In genomic region chr10:46741098-46741497, GRCm38 (mm10) we compare ENCODE assay signal across 21 mouse cellular contexts.
A peak's percentile ranks its signal among the peaks of the same experiment; 100 is the strongest.
DNase-seq lines count a peak whose midpoint lies in the region; ATAC-seq and TF ChIP-seq lines count a peak whose summit lies in the region.
"Had no signal": no experiment of that assay in that cellular context is flagged by ENCODE, and none has a peak within 500 bp of the region (broad histone marks: within the 10 kb centered on the region; RNA-seq: fewer than 3 reads in every experiment).

No protein-coding gene starts in this region.

- no peak for TF ChIP-seq CTCF in ES-Bruce4 (IDR thresholded peaks at IDR 0.05; ENCODE audit: low read depth, low read length)

- H3K4me3 ChIP-seq in ES-Bruce4 (ENCODE audit: low read depth, low read length) (no peak overlapping the region), ES-E14 (ENCODE audit: insufficient read depth in 1 of 2, low read depth in 1 of 2, low read length in 2 of 2, poor library complexity in 1 of 2, severe bottlenecking in 1 of 2) (no peak overlapping the region)
- H3K4me3 ChIP-seq in neural tube, embryonic 15.5 days (replicated peaks): no peak overlapping the region
- no peak overlapping the region for H3K4me3 ChIP-seq in hindbrain, embryonic 10.5 days
- H3K4me3 ChIP-seq: embryonic facial prominence, embryonic 10.5 days; embryonic facial prominence, embryonic 12.5 days; forebrain, embryonic 13.5 days; forebrain, embryonic 15.5 days had no signal

- WGBS in neural tube, embryonic 15.5 days: 91% methylated on average over 3 of the region's 3 CpGs
- 79% methylated on average over 3 of the region's 3 CpGs for WGBS in hindbrain, embryonic 10.5 days

- H3K27ac ChIP-seq in ES-Bruce4 (ENCODE audit: insufficient read depth, low read length): no peak overlapping the region; the same call in 1 of the 2 replicates
- H3K27ac ChIP-seq in ES-E14 (ENCODE audit: insufficient read depth, low read depth, low read length, poor library complexity, severe bottlenecking): peak overlapping the region; percentile 88
- no peak overlapping the region for H3K27ac ChIP-seq in neural tube, embryonic 15.5 days (replicated peaks)
- H3K27ac ChIP-seq in hindbrain, embryonic 10.5 days: no peak overlapping the region
- H3K27ac ChIP-seq: embryonic facial prominence, embryonic 10.5 days; embryonic facial prominence, embryonic 12.5 days; forebrain, embryonic 13.5 days; forebrain, embryonic 15.5 days had no signal

- H3K27me3 ChIP-seq in ES-Bruce4 (ENCODE audit: control insufficient read depth, insufficient read depth, low read length, poor library complexity, severe bottlenecking): no peaks in the 10 kb centered on the region
- H3K27me3 ChIP-seq in neural tube, embryonic 15.5 days (replicated peaks): no peaks in the 10 kb centered on the region
- no peaks in the 10 kb centered on the region for H3K27me3 ChIP-seq in hindbrain, embryonic 10.5 days (ENCODE audit: insufficient read depth, poor library complexity, severe bottlenecking)
- H3K27me3 ChIP-seq: CH12.LX; embryonic facial prominence, embryonic 12.5 days; forebrain, embryonic 13.5 days; forebrain, embryonic 15.5 days had no signal

- no peak overlapping the region for H3K4me2 ChIP-seq in neural tube, embryonic 15.5 days
- H3K4me2 ChIP-seq: embryonic facial prominence, embryonic 12.5 days; forebrain, embryonic 13.5 days; forebrain, embryonic 15.5 days had no signal

- DNase-seq in ES-E14 (ENCODE audit: low read depth, low spot score) (peak; percentile 43), ZHBTc4 (ENCODE audit: low read depth, low spot score) (peak; percentile 79)
- no peak for DNase-seq in hindbrain, embryonic 10.5 days (ENCODE audit: low spot score)
- DNase-seq: adrenal gland, adult 2 months; adrenal gland, postnatal 10 days; adrenal gland, postnatal 36 days; B cell, adult 2 months; cerebellum, adult 11-12 months; cerebellum, adult 2 months; cerebellum, adult 9-10 months; cerebellum, postnatal 10 days; cerebellum, postnatal 25 days; forebrain, postnatal 0 days had no signal

- in situ Hi-C loops in ES-E14 (cut with MboI; ENCODE audit: low sequenced_read_pairs in 2 of 2, unreplicated experiment in 2 of 2): no loop called here

- H3K9me3 ChIP-seq in ES-Bruce4 (replicated peaks; ENCODE audit: control insufficient read depth, insufficient read depth, low read length, poor library complexity, severe bottlenecking) (0 out of 2 replicates have a peak, but pooled peaks cover 2% of the 10 kb centered on the region), ES-E14 (ENCODE audit: control insufficient read depth, insufficient read depth, low read depth, low read length) (no peaks in the 10 kb centered on the region)
- H3K9me3 ChIP-seq in neural tube, embryonic 15.5 days (replicated peaks): no peaks in the 10 kb centered on the region
- 0 out of 2 replicates have a peak, but pooled peaks cover 3% of the 10 kb centered on the region for H3K9me3 ChIP-seq in hindbrain, embryonic 10.5 days
- H3K9me3 ChIP-seq: embryonic facial prominence, embryonic 10.5 days; embryonic facial prominence, embryonic 12.5 days; forebrain, embryonic 13.5 days; forebrain, embryonic 15.5 days had no signal

- H3K36me3 ChIP-seq in ES-Bruce4 (ENCODE audit: control insufficient read depth, insufficient read depth, low read length, poor library complexity, severe bottlenecking): no peaks in the 10 kb centered on the region
- peaks cover 3% of the 10 kb centered on the region; the same call in 1 of the 2 replicates for H3K36me3 ChIP-seq in ES-E14 (ENCODE audit: control insufficient read depth, insufficient read depth, low read length, poor library complexity, severe bottlenecking)
- H3K36me3 ChIP-seq in neural tube, embryonic 15.5 days: no peaks in the 10 kb centered on the region
- no peaks in the 10 kb centered on the region for H3K36me3 ChIP-seq in hindbrain, embryonic 10.5 days
- H3K36me3 ChIP-seq: embryonic facial prominence, embryonic 10.5 days; embryonic facial prominence, embryonic 12.5 days; forebrain, embryonic 15.5 days had no signal

- no peak for ATAC-seq in neural tube, embryonic 15.5 days (ENCODE audit: low FRiP score)
- ATAC-seq: CD4-positive, CD25-positive, alpha-beta regulatory T cell, adult 4 months; forebrain, embryonic 13.5 days; forebrain, embryonic 15.5 days; forebrain, postnatal 0 days had no signal

- TF ChIP-seq POLR2A in ES-Bruce4 (IDR thresholded peaks at IDR 0.05; ENCODE audit: insufficient read depth, low read length): no peak

- no peaks in the 10 kb centered on the region for H3K4me1 ChIP-seq in ES-Bruce4 (ENCODE audit: control insufficient read depth, insufficient read depth, low read length)
- H3K4me1 ChIP-seq in ES-E14 (ENCODE audit: control insufficient read depth in 2 of 2, insufficient read depth in 2 of 2, low read length in 2 of 2, poor library complexity in 1 of 2): peaks cover 0 to 7% of the 10 kb centered on the region in 2 experiments; a peak in 3 of 4 replicates
- no peaks in the 10 kb centered on the region for H3K4me1 ChIP-seq in neural tube, embryonic 15.5 days
- H3K4me1 ChIP-seq in hindbrain, embryonic 10.5 days (replicated peaks): no peaks in the 10 kb centered on the region
- H3K4me1 ChIP-seq: embryonic facial prominence, embryonic 10.5 days; embryonic facial prominence, embryonic 12.5 days; forebrain, embryonic 13.5 days; forebrain, embryonic 15.5 days had no signal

- TF ChIP-seq EP300 in ES-Bruce4 (IDR thresholded peaks at IDR 0.05; ENCODE audit: insufficient read depth, low read depth, low read length): peak; percentile 45; the same call in 1 of the 2 replicates

- H3K9ac ChIP-seq in ES-Bruce4 (ENCODE audit: low read depth, poor library complexity, severe bottlenecking) (no peak overlapping the region), ES-E14 (ENCODE audit: insufficient read depth, low read depth, low read length, poor library complexity, severe bottlenecking) (no peak overlapping the region)
- H3K9ac ChIP-seq in neural tube, embryonic 15.5 days (replicated peaks): no peak overlapping the region
- H3K9ac ChIP-seq: embryonic facial prominence, embryonic 12.5 days; forebrain, embryonic 13.5 days; forebrain, embryonic 15.5 days; forebrain, postnatal 0 days had no signal

TF ChIP-seq in ES-E14, 5 proteins besides CTCF, POLR2A, EP300 and RAD21:
- TF ChIP-seq HCFC1 (IDR thresholded peaks at IDR 0.05; ENCODE audit: borderline replicate concordance, insufficient read depth, low read length) (no peak), ZNF384 (IDR thresholded peaks at IDR 0.05; ENCODE audit: low read depth, low read length) (no peak), ZC3H11A (IDR thresholded peaks at IDR 0.05; ENCODE audit: borderline replicate concordance, low read depth, low read length) (no peak), CHD2 (IDR thresholded peaks at IDR 0.05; ENCODE audit: low read depth, low read length) (no peak), MAFK (IDR thresholded peaks at IDR 0.05; ENCODE audit: insufficient read depth, low read depth, low read length) (no peak)
